ENCODE assay signal across 12 mouse cellular contexts in genomic region chr7:79362830-79363229, GRCm38 (mm10). TPM values are rescaled to one million over a fixed set of nuclear protein-coding genes. Genes with fewer than 3 reads are reported as not detected.
DNase-seq lines count a peak whose midpoint lies in the region; ATAC-seq and TF ChIP-seq lines count a peak whose summit lies in the region.
"Had no signal": no experiment of that assay in that cellular context is flagged by ENCODE, and none has a peak within 500 bp of the region (broad histone marks: within the 10 kb centered on the region; RNA-seq: fewer than 3 reads in every experiment).

No protein-coding gene starts in this region.

- H3K4me3 ChIP-seq in heart, embryonic 13.5 days: no peak overlapping the region
- H3K4me3 ChIP-seq in heart, embryonic 11.5 days (ENCODE audit: low read depth, low read length): no peak overlapping the region
- no peak overlapping the region for H3K4me3 ChIP-seq in midbrain, embryonic 12.5 days
- H3K4me3 ChIP-seq in midbrain, embryonic 11.5 days (ENCODE audit: low read depth, low read length): no peak overlapping the region
- no peak overlapping the region for H3K4me3 ChIP-seq in forebrain, embryonic 13.5 days
- H3K4me3 ChIP-seq in midbrain, postnatal 0 days (ENCODE audit: low read depth, low read length): no peak overlapping the region

- no peak for DNase-seq in midbrain, embryonic 11.5 days (ENCODE audit: low spot score, missing footprints)
- no peak for DNase-seq in midbrain, postnatal 0 days (ENCODE audit: low spot score)
- DNase-seq in cerebellum, postnatal 4 days (ENCODE audit: low spot score in 2 of 2): no peak
- no peak for DNase-seq in lung, postnatal 36 days
- DNase-seq: cerebellum, adult 9-10 months had no signal

- H3K4me2 ChIP-seq in heart, embryonic 13.5 days: 0 out of 2 replicates have a peak overlapping the region, but pooled peaks have one; percentile 10
- no peak overlapping the region for H3K4me2 ChIP-seq in heart, embryonic 11.5 days
- no peak overlapping the region for H3K4me2 ChIP-seq in midbrain, embryonic 12.5 days (replicated peaks)
- H3K4me2 ChIP-seq in midbrain, embryonic 11.5 days: no peak overlapping the region
- H3K4me2 ChIP-seq in forebrain, embryonic 13.5 days: no peak overlapping the region
- H3K4me2 ChIP-seq in midbrain, postnatal 0 days (ENCODE audit: low read depth, low read length, poor library complexity, severe bottlenecking): no peak overlapping the region

- no peaks in the 10 kb centered on the region for H3K9me3 ChIP-seq in heart, embryonic 13.5 days
- no peaks in the 10 kb centered on the region for H3K9me3 ChIP-seq in heart, embryonic 11.5 days (replicated peaks; ENCODE audit: control insufficient read depth, low read length)
- H3K9me3 ChIP-seq in midbrain, embryonic 12.5 days: no peaks in the 10 kb centered on the region
- H3K9me3 ChIP-seq in midbrain, embryonic 11.5 days (ENCODE audit: control insufficient read depth, low read length): no peaks in the 10 kb centered on the region
- no peaks in the 10 kb centered on the region for H3K9me3 ChIP-seq in forebrain, embryonic 13.5 days (replicated peaks)
- no peaks in the 10 kb centered on the region for H3K9me3 ChIP-seq in midbrain, postnatal 0 days (ENCODE audit: low read length)

- peaks cover 42% of the 10 kb centered on the region for H3K27me3 ChIP-seq in heart, embryonic 13.5 days (replicated peaks)
- peaks cover 16% of the 10 kb centered on the region for H3K27me3 ChIP-seq in heart, embryonic 11.5 days (ENCODE audit: control insufficient read depth, insufficient read depth, low read length)
- no peaks in the 10 kb centered on the region for H3K27me3 ChIP-seq in midbrain, embryonic 12.5 days
- no peaks in the 10 kb centered on the region for H3K27me3 ChIP-seq in midbrain, embryonic 11.5 days (ENCODE audit: control insufficient read depth, insufficient read depth, low read length)
- H3K27me3 ChIP-seq in forebrain, embryonic 13.5 days: no peaks in the 10 kb centered on the region
- no peaks in the 10 kb centered on the region for H3K27me3 ChIP-seq in midbrain, postnatal 0 days (ENCODE audit: insufficient read depth, low read length)

- H3K4me1 ChIP-seq in heart, embryonic 13.5 days: peaks cover 63% of the 10 kb centered on the region
- H3K4me1 ChIP-seq in heart, embryonic 11.5 days (ENCODE audit: control insufficient read depth, insufficient read depth, low read length): peaks cover 50% of the 10 kb centered on the region
- H3K4me1 ChIP-seq in midbrain, embryonic 12.5 days: peaks cover 10% of the 10 kb centered on the region
- H3K4me1 ChIP-seq in midbrain, embryonic 11.5 days (ENCODE audit: control insufficient read depth, insufficient read depth, low read length): no peaks in the 10 kb centered on the region
- peaks cover 34% of the 10 kb centered on the region for H3K4me1 ChIP-seq in forebrain, embryonic 13.5 days
- H3K4me1 ChIP-seq in midbrain, postnatal 0 days (ENCODE audit: insufficient read depth, low read length): no peaks in the 10 kb centered on the region

- 0 out of 2 replicates have a peak, but pooled peaks cover 4% of the 10 kb centered on the region for H3K36me3 ChIP-seq in heart, embryonic 13.5 days
- no peaks in the 10 kb centered on the region for H3K36me3 ChIP-seq in heart, embryonic 11.5 days (ENCODE audit: control insufficient read depth, insufficient read depth, low read length)
- peaks cover 51% of the 10 kb centered on the region for H3K36me3 ChIP-seq in midbrain, embryonic 12.5 days
- peaks cover 10% of the 10 kb centered on the region for H3K36me3 ChIP-seq in midbrain, embryonic 11.5 days (ENCODE audit: control insufficient read depth, insufficient read depth, low read length)
- peaks cover 55% of the 10 kb centered on the region for H3K36me3 ChIP-seq in forebrain, embryonic 13.5 days (ENCODE audit: poor library complexity, severe bottlenecking)
- peaks cover 6% of the 10 kb centered on the region; the same call in 1 of the 2 replicates for H3K36me3 ChIP-seq in midbrain, postnatal 0 days (ENCODE audit: insufficient read depth, low read length)

- 77% methylated on average over 7 of the region's 7 CpGs for WGBS in heart, embryonic 13.5 days
- WGBS in heart, embryonic 11.5 days (ENCODE audit: insufficient replicate concordance): 81% methylated on average over 7 of the region's 7 CpGs
- 93% methylated on average over 7 of the region's 7 CpGs for WGBS in midbrain, embryonic 12.5 days
- WGBS in midbrain, embryonic 11.5 days: 86% methylated on average over 7 of the region's 7 CpGs
- 88% methylated on average over 7 of the region's 7 CpGs for WGBS in forebrain, embryonic 13.5 days
- WGBS in midbrain, postnatal 0 days: 78% methylated on average over 7 of the region's 7 CpGs

- ATAC-seq in heart, embryonic 13.5 days (ENCODE audit: extremely low read depth, insufficient number of reproducible peaks, low FRiP score, low TSS enrichment): no peak
- no peak for ATAC-seq in heart, embryonic 11.5 days (replicated peaks; ENCODE audit: insufficient number of reproducible peaks, low FRiP score, low TSS enrichment)
- ATAC-seq in midbrain, embryonic 12.5 days (ENCODE audit: low FRiP score, low read depth): no peak
- no peak for ATAC-seq in midbrain, embryonic 11.5 days (ENCODE audit: low FRiP score)
- no peak; the same call in 1 of the 2 replicates for ATAC-seq in forebrain, embryonic 13.5 days
- ATAC-seq in midbrain, postnatal 0 days (ENCODE audit: low FRiP score): no peak

- peak overlapping the region; percentile 22 for H3K27ac ChIP-seq in heart, embryonic 13.5 days (replicated peaks)
- no peak overlapping the region; the same call in 1 of the 2 replicates for H3K27ac ChIP-seq in heart, embryonic 11.5 days (ENCODE audit: low read depth, low read length)
- 0 out of 2 replicates have a peak overlapping the region, but pooled peaks have one; percentile 11 for H3K27ac ChIP-seq in midbrain, embryonic 12.5 days (replicated peaks)
- H3K27ac ChIP-seq in midbrain, embryonic 11.5 days (ENCODE audit: low read depth, low read length): no peak overlapping the region
- peak overlapping the region; percentile 60 for H3K27ac ChIP-seq in forebrain, embryonic 13.5 days
- H3K27ac ChIP-seq in midbrain, postnatal 0 days (ENCODE audit: low read depth, low read length): peak overlapping the region; percentile 67

- TF ChIP-seq CTCF in midbrain, postnatal 0 days (IDR thresholded peaks at IDR 0.05): no peak

- H3K9ac ChIP-seq in heart, embryonic 13.5 days: no peak overlapping the region
- H3K9ac ChIP-seq in heart, embryonic 11.5 days (ENCODE audit: low read depth, low read length): no peak overlapping the region
- H3K9ac ChIP-seq in midbrain, embryonic 12.5 days (replicated peaks): no peak overlapping the region
- no peak overlapping the region for H3K9ac ChIP-seq in midbrain, embryonic 11.5 days (ENCODE audit: low read length)
- no peak overlapping the region for H3K9ac ChIP-seq in forebrain, embryonic 13.5 days
- H3K9ac ChIP-seq in midbrain, postnatal 0 days (replicated peaks; ENCODE audit: low read length, poor library complexity, severe bottlenecking): no peak overlapping the region

RNA-seq across cellular contexts. Expression of gene Rlbp1, which starts 24.0 kb away (rescaled TPM):
- polyA plus RNA-seq in heart, embryonic 13.5 days (2015; fragmentation: Nextera tagmentation; extraction: Ambion mirVana): not detected in 2 replicates
- 0.19 TPM in 1 of 2 replicates, not detected in the other for polyA plus RNA-seq in heart, embryonic 11.5 days (2014; fragmentation: Nextera tagmentation; extraction: Ambion mirVana)
- 0.98 and 2.2 TPM in 2 replicates for polyA plus RNA-seq in midbrain, embryonic 12.5 days (2016; fragmentation: Nextera tagmentation; extraction: Ambion mirVana)
- polyA plus RNA-seq in midbrain, embryonic 11.5 days (2014; fragmentation: Nextera tagmentation; extraction: Ambion mirVana): 0.52 and 0.63 TPM in 2 replicates
- polyA plus RNA-seq in forebrain, embryonic 13.5 days (2015; fragmentation: Nextera tagmentation; extraction: Ambion mirVana): 40.5 and 52.8 TPM in 2 replicates
- 7.4 and 8.4 TPM in 2 replicates for total RNA-seq in midbrain, postnatal 0 days (2014; rRNA removed)
- polyA plus RNA-seq in midbrain, postnatal 0 days (2015; fragmentation: Nextera tagmentation; extraction: Ambion mirVana): 7.4 and 10.6 TPM in 2 replicates
- total RNA-seq: adrenal gland, postnatal 14 days; heart, adult 18-20 months; liver, adult 2 months had no signal
- polyA plus RNA-seq: liver, adult 2 months had no signal

RNA-seq across cellular contexts. Expression of gene Fanci, which starts 28.9 kb away (rescaled TPM):
- polyA plus RNA-seq in heart, embryonic 13.5 days (2015; fragmentation: Nextera tagmentation; extraction: Ambion mirVana): 8.1 and 9.3 TPM in 2 replicates
- 10.6 and 13.2 TPM in 2 replicates for polyA plus RNA-seq in heart, embryonic 11.5 days (2014; fragmentation: Nextera tagmentation; extraction: Ambion mirVana)
- polyA plus RNA-seq in midbrain, embryonic 12.5 days (2016; fragmentation: Nextera tagmentation; extraction: Ambion mirVana): 13.9 and 14.3 TPM in 2 replicates
- polyA plus RNA-seq in midbrain, embryonic 11.5 days (2014; fragmentation: Nextera tagmentation; extraction: Ambion mirVana): 18.7 and 20.2 TPM in 2 replicates
- polyA plus RNA-seq in forebrain, embryonic 13.5 days (2015; fragmentation: Nextera tagmentation; extraction: Ambion mirVana): 10.3 and 11.4 TPM in 2 replicates
- 1.2 and 4.4 TPM in 2 replicates for total RNA-seq in midbrain, postnatal 0 days (2014; rRNA removed)
- 0.66 and 1.1 TPM in 2 replicates for polyA plus RNA-seq in midbrain, postnatal 0 days (2015; fragmentation: Nextera tagmentation; extraction: Ambion mirVana)

Comparison
In these comparisons a context has a peak if more than half of its experiments do, and no peak if none do; other contexts are left out.
1. H3K27ac ChIP-seq: peak in heart, embryonic 13.5 days (single experiment), midbrain, embryonic 12.5 days (single experiment), forebrain, embryonic 13.5 days (single experiment) and midbrain, postnatal 0 days (single experiment); none in heart, embryonic 11.5 days (single experiment) and midbrain, embryonic 11.5 days (single experiment).